Mouse (Mus musculus): ENCODE measurements around the gene Trim43c.
"Not testable (repeated sequence)": the region's sequence is repeated elsewhere in the genome, so short reads cannot be mapped to it uniquely, and the experiment has no call there.

Gene Trim43c

DNA sequence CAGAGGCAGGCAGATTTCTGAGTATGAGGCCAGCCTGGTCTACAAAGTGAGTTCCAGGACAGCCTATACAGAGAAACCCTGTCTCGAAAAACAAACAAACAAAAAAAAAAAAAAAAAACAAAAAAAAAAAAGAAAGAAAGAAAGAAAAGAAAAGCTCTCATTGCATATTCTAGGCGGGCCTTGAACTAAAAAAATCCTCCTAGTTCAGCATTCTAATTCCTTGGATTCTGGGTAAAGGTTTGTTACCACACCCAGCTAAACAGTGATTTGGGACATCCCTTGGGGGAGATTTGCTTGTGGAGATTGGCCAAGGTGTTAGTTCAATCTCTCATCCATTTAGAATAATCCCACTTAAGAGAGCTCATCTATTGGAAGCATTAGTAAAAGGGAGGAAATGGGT lies at the start of gene Trim43c:
Gene Trim43c (plus strand): TSS at position 301 of the 400 bp plus-strand sequence.
- DNase-seq: not testable (repeated sequence)

DNA sequence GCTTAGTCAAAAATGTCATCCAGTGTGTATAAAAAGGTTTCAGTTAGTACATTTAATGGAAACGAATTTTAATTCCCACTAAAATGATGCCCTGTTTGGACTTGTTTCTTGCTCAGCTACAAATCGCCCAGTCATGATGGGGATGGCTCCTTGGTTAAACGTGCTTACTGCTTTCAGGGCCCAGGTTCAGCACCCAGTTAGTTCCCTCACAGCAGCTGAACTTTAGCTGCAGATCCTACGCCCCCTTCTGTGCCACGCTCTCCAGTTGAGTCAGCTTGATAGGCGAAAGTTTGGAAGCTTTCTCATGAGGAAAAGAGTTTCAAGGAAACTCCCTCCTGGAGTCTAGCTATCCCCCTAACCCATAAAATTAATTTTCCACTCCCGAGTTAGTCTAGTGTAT lies 14.1 kb downstream of the Trim43c start:
- DNase-seq: not testable (repeated sequence)

DNA sequence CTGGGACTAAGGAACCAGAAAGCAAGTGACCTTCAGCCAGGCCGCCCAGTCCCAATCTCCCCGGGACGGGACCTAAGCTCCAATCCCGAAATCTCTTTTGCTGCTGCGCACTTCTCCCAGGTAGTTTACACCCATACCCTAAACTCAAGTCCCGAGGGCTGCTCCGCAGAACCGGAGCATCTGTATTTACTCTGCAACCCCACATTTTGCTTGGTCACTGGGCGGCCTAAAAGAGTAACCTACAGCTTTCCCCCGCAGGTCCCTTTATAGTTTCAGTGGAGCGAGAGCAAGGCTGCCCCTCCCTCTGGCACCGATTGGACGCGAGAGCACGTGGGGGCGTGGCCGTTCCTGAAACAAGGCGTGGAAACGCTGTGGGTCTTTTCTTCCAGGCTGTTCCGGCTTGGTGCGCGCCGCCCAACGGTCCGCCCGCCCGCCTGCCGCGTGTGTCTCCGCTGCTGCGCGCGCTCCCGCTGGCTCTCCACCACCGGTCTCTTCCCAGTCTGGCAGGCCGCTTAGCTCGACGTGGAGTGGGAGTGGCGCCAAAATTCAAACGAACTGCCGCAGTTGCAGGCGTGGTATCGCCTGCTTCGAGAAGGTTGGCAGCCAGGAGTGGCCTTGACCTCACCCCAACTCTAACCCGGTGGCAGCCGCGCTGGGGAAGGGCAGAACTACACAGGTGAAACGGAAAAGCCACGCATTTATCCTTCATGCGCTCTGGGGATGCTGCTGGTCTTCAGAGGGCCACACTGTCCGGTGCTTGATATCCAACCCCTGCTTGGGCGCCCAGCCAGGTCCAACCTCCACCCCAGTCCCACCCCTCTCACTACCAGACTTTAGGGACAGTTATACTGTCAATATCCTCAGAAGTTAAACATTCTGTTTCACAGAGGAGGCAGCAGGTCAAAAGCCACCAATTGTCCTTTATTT lies 19.9 kb downstream of the Trim43c start:
- DNase-seq: peak; percentile 84 to 95
